Mouse (Mus musculus): ENCODE data around the gene Slc9c1. TPM values are rescaled to one million over a fixed set of nuclear protein-coding genes. Genes with fewer than 3 reads are reported as not detected.

Slc9c1 gene
- polyA plus RNA-seq, 1 experiment from 2014 or later, result not detected

- ATAC-seq (ENCODE audit: insufficient read depth), result no peak
- Histone ChIP-seq H3K36me3 (ENCODE audit: insufficient read depth) (no peaks in the 10 kb centered on the region), H3K27me3 (ENCODE audit: insufficient read depth, low read length) (no peaks in the 10 kb centered on the region), H3K4me3 (ENCODE audit: low read depth, low read length) (no peak overlapping the region), H3K4me2 (no peak overlapping the region), H3K27ac (ENCODE audit: low read depth) (0 out of 2 replicates have a peak overlapping the region, but pooled peaks have one; percentile 21), H3K4me1 (ENCODE audit: insufficient read depth) (no peaks in the 10 kb centered on the region), H3K9ac (no peak overlapping the region), H3K9me3 (ENCODE audit: low read depth, low read length) (no peaks in the 10 kb centered on the region)
- 48% methylated on average over 3 of the region's 3 CpGs for WGBS
- no peak for DNase-seq
- TF ChIP-seq CTCF (IDR thresholded peaks at IDR 0.05; ENCODE audit: low read depth), result no peak
These were observed 106.2 kb downstream of the Slc9c1 start for GRCm38 (mm10) chr16:45641301-45641700.

GRCm38 (mm10) chr16:45643944-45644343, 108.8 kb downstream of the Slc9c1 start:
- Histone ChIP-seq H3K4me2 (no peak overlapping the region), H3K4me1 (ENCODE audit: insufficient read depth) (no peaks in the 10 kb centered on the region), H3K27me3 (ENCODE audit: insufficient read depth, low read length) (no peaks in the 10 kb centered on the region), H3K36me3 (ENCODE audit: insufficient read depth) (no peaks in the 10 kb centered on the region), H3K27ac (ENCODE audit: low read depth) (no peak overlapping the region), H3K4me3 (ENCODE audit: low read depth, low read length) (no peak overlapping the region), H3K9me3 (ENCODE audit: low read depth, low read length) (no peaks in the 10 kb centered on the region), H3K9ac (no peak overlapping the region)
- 86% methylated on average over 3 of the region's 3 CpGs for WGBS
- ATAC-seq (ENCODE audit: insufficient read depth), result no peak
- no peak for DNase-seq
- no peak for TF ChIP-seq CTCF (IDR thresholded peaks at IDR 0.05; ENCODE audit: low read depth)

- Histone ChIP-seq H3K4me3 (ENCODE audit: low read depth, low read length) (no peak overlapping the region), H3K36me3 (ENCODE audit: insufficient read depth) (no peaks in the 10 kb centered on the region), H3K27me3 (ENCODE audit: insufficient read depth, low read length) (no peaks in the 10 kb centered on the region), H3K9me3 (ENCODE audit: low read depth, low read length) (no peaks in the 10 kb centered on the region), H3K4me1 (ENCODE audit: insufficient read depth) (no peaks in the 10 kb centered on the region), H3K27ac (ENCODE audit: low read depth) (no peak overlapping the region), H3K4me2 (no peak overlapping the region), H3K9ac (no peak overlapping the region)
- DNase-seq (no peak), ATAC-seq (ENCODE audit: insufficient read depth) (no peak)
- WGBS, result 55% methylated on average over 6 of the region's 6 CpGs
- no peak for TF ChIP-seq CTCF (IDR thresholded peaks at IDR 0.05; ENCODE audit: low read depth)
These were observed 109.3 kb downstream of the Slc9c1 start for GRCm38 (mm10) chr16:45644380-45644779.

GRCm38 (mm10) chr16:45651497-45651896, 116.4 kb downstream of the Slc9c1 start:
- WGBS, result 30% methylated on average over 2 of the region's 2 CpGs
- DNase-seq (peak; percentile 16), ATAC-seq (ENCODE audit: insufficient read depth) (0 out of 2 replicates have a peak, but pooled peaks have one; percentile 39)
- no peak for TF ChIP-seq CTCF (IDR thresholded peaks at IDR 0.05; ENCODE audit: low read depth)
- Histone ChIP-seq H3K27ac (ENCODE audit: low read depth) (no peak overlapping the region), H3K4me3 (ENCODE audit: low read depth, low read length) (no peak overlapping the region), H3K27me3 (ENCODE audit: insufficient read depth, low read length) (0 out of 2 replicates have a peak, but pooled peaks cover 4% of the 10 kb centered on the region), H3K36me3 (ENCODE audit: insufficient read depth) (no peaks in the 10 kb centered on the region), H3K4me2 (no peak overlapping the region), H3K9ac (no peak overlapping the region), H3K9me3 (ENCODE audit: low read depth, low read length) (no peaks in the 10 kb centered on the region), H3K4me1 (ENCODE audit: insufficient read depth) (0 out of 2 replicates have a peak, but pooled peaks cover 7% of the 10 kb centered on the region)

GRCm38 (mm10) chr16:45653009-45653933, 118.2 kb downstream of the Slc9c1 start:
- TF ChIP-seq CTCF (IDR thresholded peaks at IDR 0.05; ENCODE audit: low read depth), result peak; percentile 19; the same call in 1 of the 2 replicates
- Histone ChIP-seq H3K4me3 (ENCODE audit: low read depth, low read length) (peak overlapping the region; percentile 37), H3K9ac (no peak overlapping the region; the same call in 1 of the 2 replicates), H3K27ac (ENCODE audit: low read depth) (no peak overlapping the region), H3K27me3 (ENCODE audit: insufficient read depth, low read length) (0 out of 2 replicates have a peak, but pooled peaks cover 4% of the 10 kb centered on the region), H3K4me2 (peak overlapping the region; percentile 66), H3K36me3 (ENCODE audit: insufficient read depth) (no peaks in the 10 kb centered on the region), H3K9me3 (ENCODE audit: low read depth, low read length) (no peaks in the 10 kb centered on the region), H3K4me1 (ENCODE audit: insufficient read depth) (0 out of 2 replicates have a peak, but pooled peaks cover 7% of the 10 kb centered on the region)
- ATAC-seq (ENCODE audit: insufficient read depth) (peak; percentile 35; the same call in 1 of the 2 replicates), DNase-seq (peak; percentile 27)
- WGBS, result 12% methylated on average over 16 of the region's 17 CpGs

- Histone ChIP-seq H3K4me1 (ENCODE audit: insufficient read depth) (0 out of 2 replicates have a peak, but pooled peaks cover 7% of the 10 kb centered on the region), H3K27me3 (ENCODE audit: insufficient read depth, low read length) (0 out of 2 replicates have a peak, but pooled peaks cover 4% of the 10 kb centered on the region), H3K36me3 (ENCODE audit: insufficient read depth) (no peaks in the 10 kb centered on the region), H3K4me2 (peak within 1 kb of the TSS; percentile 66), H3K4me3 (ENCODE audit: low read depth, low read length) (peak within 1 kb of the TSS; percentile 37), H3K9ac (no peak within 1 kb of the TSS; the same call in 1 of the 2 replicates), H3K27ac (ENCODE audit: low read depth) (no peak within 1 kb of the TSS), H3K9me3 (ENCODE audit: low read depth, low read length) (no peaks in the 10 kb centered on the region)
- DNase-seq (peak; percentile 31), ATAC-seq (ENCODE audit: insufficient read depth) (peak; percentile 70)
- TF ChIP-seq CTCF (IDR thresholded peaks at IDR 0.05; ENCODE audit: low read depth), result no peak
- WGBS, result 7% methylated on average over 20 of the region's 20 CpGs
These were observed 118.8 kb downstream of the Slc9c1 start, which contains the start of gene BC016579 for GRCm38 (mm10) chr16:45653934-45654332. Gene BC016579 (minus strand): TSS chr16:45654068.

GRCm38 (mm10) chr16:45654465-45654864, 119.4 kb downstream of the Slc9c1 start:
- Histone ChIP-seq H3K4me2 (peak overlapping the region; percentile 66; the same call in 1 of the 2 replicates), H3K9ac (no peak overlapping the region), H3K36me3 (ENCODE audit: insufficient read depth) (no peaks in the 10 kb centered on the region), H3K4me3 (ENCODE audit: low read depth, low read length) (no peak overlapping the region), H3K4me1 (ENCODE audit: insufficient read depth) (0 out of 2 replicates have a peak, but pooled peaks cover 7% of the 10 kb centered on the region), H3K27ac (ENCODE audit: low read depth) (no peak overlapping the region), H3K27me3 (ENCODE audit: insufficient read depth, low read length) (0 out of 2 replicates have a peak, but pooled peaks cover 4% of the 10 kb centered on the region), H3K9me3 (ENCODE audit: low read depth, low read length) (no peaks in the 10 kb centered on the region)
- WGBS, result 63% methylated on average over 9 of the region's 9 CpGs
- no peak for TF ChIP-seq CTCF (IDR thresholded peaks at IDR 0.05; ENCODE audit: low read depth)
- ATAC-seq (ENCODE audit: insufficient read depth) (peak; percentile 21; the same call in 1 of the 2 replicates), DNase-seq (no peak)

Other genes with a start within 250 kb of the Slc9c1 start
- 66.1 and 68.1 TPM in 2 replicates for gene Cd200, start 126.3 kb upstream of the Slc9c1 start, polyA plus RNA-seq (2014; fragmentation: Nextera tagmentation; extraction: Ambion mirVana)
- gene Gm609, start 42.3 kb upstream of the Slc9c1 start, polyA plus RNA-seq (2014; fragmentation: Nextera tagmentation; extraction: Ambion mirVana), result not detected in 2 replicates
- gene Gm17783, start 3.3 kb upstream of the Slc9c1 start, polyA plus RNA-seq (2014; fragmentation: Nextera tagmentation; extraction: Ambion mirVana), result not detected in 2 replicates
- 0.13 and 0.46 TPM in 2 replicates for gene Gcsam, start 75.1 kb downstream of the Slc9c1 start, polyA plus RNA-seq (2014; fragmentation: Nextera tagmentation; extraction: Ambion mirVana)
- 0.18 and 0.68 TPM in 2 replicates for gene BC016579, start 118.8 kb downstream of the Slc9c1 start, polyA plus RNA-seq (2014; fragmentation: Nextera tagmentation; extraction: Ambion mirVana)
- 0.11 TPM in 1 of 2 replicates, not detected in the other for gene Tmprss7, start 158.3 kb downstream of the Slc9c1 start, polyA plus RNA-seq (2014; fragmentation: Nextera tagmentation; extraction: Ambion mirVana)
- gene Tagln3, start 189.3 kb downstream of the Slc9c1 start, polyA plus RNA-seq (2014; fragmentation: Nextera tagmentation; extraction: Ambion mirVana), result 5.1 and 5.2 TPM in 2 replicates
- gene Abhd10, start 207.6 kb downstream of the Slc9c1 start, polyA plus RNA-seq (2014; fragmentation: Nextera tagmentation; extraction: Ambion mirVana), result 35.6 and 39.6 TPM in 2 replicates